Mouse (Mus musculus): ENCODE data around the gene Uvrag.
A peak's percentile ranks its signal among the peaks of the same experiment; 100 is the strongest.
"Not testable (repeated sequence)": the region's sequence is repeated elsewhere in the genome, so short reads cannot be mapped to it uniquely, and the experiment has no call there.

The Uvrag gene

GRCm38 (mm10) chr7:98983058-98983457, 157.9 kb downstream of the Uvrag start:
- no peak for DNase-seq (ENCODE audit: low spot score in 2 of 2)

GRCm38 (mm10) chr7:98981423-98981822, 159.5 kb downstream of the Uvrag start:
- no peak for DNase-seq (ENCODE audit: low spot score in 2 of 2)

GRCm38 (mm10) chr7:98976839-98977457, 164.0 kb downstream of the Uvrag start:
- DNase-seq (ENCODE audit: low spot score in 2 of 2), result no peak

GRCm38 (mm10) chr7:98974590-98974989, 166.4 kb downstream of the Uvrag start:
- no peak for DNase-seq (ENCODE audit: low spot score in 2 of 2)

GRCm38 (mm10) chr7:98970721-98971120, 170.2 kb downstream of the Uvrag start:
- DNase-seq (ENCODE audit: low spot score in 2 of 2), result no peak

- DNase-seq (ENCODE audit: low spot score in 2 of 2), result no peak
Observed at GRCm38 (mm10) chr7:98968741-98969395, 172.1 kb downstream of the Uvrag start.

- peak; percentile 8 to 22 for DNase-seq (ENCODE audit: low spot score in 2 of 2)
Observed at GRCm38 (mm10) chr7:98968082-98968674, 172.8 kb downstream of the Uvrag start.

GRCm38 (mm10) chr7:98967672-98968071, 173.3 kb downstream of the Uvrag start:
- no peak for DNase-seq (ENCODE audit: low spot score in 2 of 2)

GRCm38 (mm10) chr7:98963581-98963980, 177.4 kb downstream of the Uvrag start:
- DNase-seq (ENCODE audit: low spot score in 2 of 2), result not testable (repeated sequence)

GRCm38 (mm10) chr7:98962547-98963311, 178.2 kb downstream of the Uvrag start:
- DNase-seq (ENCODE audit: low spot score in 2 of 2), result peak in 1 of 2 experiments; percentile 18

- DNase-seq (ENCODE audit: low spot score in 2 of 2), result no peak
Observed at GRCm38 (mm10) chr7:98962074-98962473, 178.9 kb downstream of the Uvrag start.

- DNase-seq (ENCODE audit: low spot score in 2 of 2), result no peak
Observed at GRCm38 (mm10) chr7:98960274-98960673, 180.7 kb downstream of the Uvrag start.

GRCm38 (mm10) chr7:98959246-98959645, 181.7 kb downstream of the Uvrag start:
- DNase-seq (ENCODE audit: low spot score in 2 of 2), result no peak

GRCm38 (mm10) chr7:98958172-98958571, 182.8 kb downstream of the Uvrag start:
- DNase-seq (ENCODE audit: low spot score in 2 of 2), result no peak

GRCm38 (mm10) chr7:98957111-98957741, 183.7 kb downstream of the Uvrag start:
- DNase-seq (ENCODE audit: low spot score in 2 of 2), result no peak

GRCm38 (mm10) chr7:98956609-98957008, 184.3 kb downstream of the Uvrag start:
- no peak for DNase-seq (ENCODE audit: low spot score in 2 of 2)

- DNase-seq (ENCODE audit: low spot score in 2 of 2), result no peak
Observed at GRCm38 (mm10) chr7:98953649-98954048, 187.3 kb downstream of the Uvrag start.

GRCm38 (mm10) chr7:98944986-98945385, 196.0 kb downstream of the Uvrag start:
- no peak for DNase-seq (ENCODE audit: low spot score in 2 of 2)

- no peak for DNase-seq (ENCODE audit: low spot score in 2 of 2)
Observed at GRCm38 (mm10) chr7:98943687-98944086, 197.3 kb downstream of the Uvrag start.

GRCm38 (mm10) chr7:98942746-98943145, 198.2 kb downstream of the Uvrag start:
- no peak for DNase-seq (ENCODE audit: low spot score in 2 of 2)

GRCm38 (mm10) chr7:98939194-98939593, 201.7 kb downstream of the Uvrag start:
- DNase-seq (ENCODE audit: low spot score in 2 of 2), result no peak

GRCm38 (mm10) chr7:98938621-98939020, 202.3 kb downstream of the Uvrag start:
- DNase-seq (ENCODE audit: low spot score in 2 of 2), result no peak

All from right cerebral cortex, postnatal 36 days (tissue).